Mouse (Mus musculus) liver, postnatal 0 days (tissue): ENCODE measurements at regions not wholly inside any gene's neighbourhood (a gene's known extent, or its start where the extent isn't known, plus 50 kb on each side); places are given as distances from the start of the nearest gene placed in this dataset.

ENCODE experiments used
- CTCF ChIP-seq: sonication (generic); IDR thresholded peaks from 2 replicates; pipeline ENCODE4 v1.5.1; 2016; ENCODE audit warnings: antibody characterized with exemption, low read depth
- EP300 ChIP-seq: IDR thresholded peaks from 2 replicates; pipeline ENCODE4 v1.6.1; 2016; ENCODE audit warnings: antibody characterized with exemption, low read depth, mild to moderate bottlenecking

GRCm38 (mm10) chr7:135847304-135847703, 131.1 kb upstream of the Mki67 start:
- no peak for TF ChIP-seq CTCF
- no peak for TF ChIP-seq EP300
